Mouse (Mus musculus): ENCODE measurements around the gene Pkig.

DNA sequence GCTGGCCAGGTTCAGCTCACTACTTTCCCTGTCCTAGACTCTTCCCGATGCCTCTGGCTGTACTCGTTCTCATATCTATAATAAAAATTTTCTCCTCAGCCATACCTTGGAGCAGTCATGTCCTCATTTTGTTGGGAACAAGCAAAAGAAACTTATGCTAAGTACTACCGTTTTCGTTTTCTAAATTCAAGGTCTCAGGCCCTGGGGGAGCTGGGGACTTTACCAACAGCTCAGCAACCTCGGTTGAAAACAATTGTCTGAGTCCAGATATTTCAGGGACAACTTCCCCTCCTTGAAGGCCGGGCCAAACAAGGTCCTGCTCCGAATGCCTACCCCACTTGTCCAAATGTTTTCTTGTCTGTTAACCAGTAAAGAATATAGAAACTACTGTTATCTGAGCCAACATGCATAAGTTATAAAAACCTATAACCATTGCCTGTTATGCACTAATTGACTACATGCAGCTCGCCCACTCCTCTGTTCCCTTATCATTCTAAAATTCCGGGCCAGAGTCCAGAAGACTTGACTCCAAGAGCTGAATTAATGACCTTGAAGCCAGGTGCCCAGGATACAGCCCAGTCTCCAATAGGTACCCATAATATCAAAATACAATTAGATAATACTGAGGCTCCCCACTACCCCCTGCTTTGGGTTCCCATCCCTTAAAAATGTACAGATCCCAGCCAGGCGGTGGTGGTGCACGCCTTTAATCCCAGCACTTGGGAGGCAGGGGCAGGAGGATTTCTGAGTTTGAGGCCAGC lies 12.3 kb upstream of the Pkig start:
- TF ChIP-seq MAX (IDR thresholded peaks at IDR 0.05; ENCODE audit: low read length) (peak; percentile 50; the same call in 1 of the 2 replicates), POLR2AphosphoS2 (IDR thresholded peaks at IDR 0.05; ENCODE audit: low read depth, low read length) (no peak), POLR2A (IDR thresholded peaks at IDR 0.05; ENCODE audit: low read depth, low read length) (no peak; the same call in 1 of the 2 replicates), CTCF (conservative IDR thresholded peaks at IDR 0.05 in 1 of 2, IDR thresholded peaks at IDR 0.05 in 1 of 2; ENCODE audit: low read depth in 2 of 2, low read length in 2 of 2) (no peak)

All from CH12.LX (cell line).